Mouse (Mus musculus) neural tube, postnatal 0 days (tissue): Measurements from ENCODE around the gene Cep350. TPM values are rescaled to one million over a fixed set of nuclear protein-coding genes. Genes with fewer than 3 reads are reported as not detected.

Experiments used
- polyA plus RNA-seq: library from polyadenylated mRNA; unstranded; fragments of >200 nt; fragmentation: Nextera tagmentation; extraction: Ambion mirVana; gene quantifications from 2 replicates; pipeline ENCODE4 v1.2.1, GENCODE M21; 2015

Cep350 gene
- polyA plus RNA-seq: 13.4 and 17.4 TPM in 2 replicates

GRCm38 (mm10) chr1:155973068-155973718 lies at the start of gene Cep350:
Gene Cep350 (minus strand): TSS chr1:155973255.

DNA sequence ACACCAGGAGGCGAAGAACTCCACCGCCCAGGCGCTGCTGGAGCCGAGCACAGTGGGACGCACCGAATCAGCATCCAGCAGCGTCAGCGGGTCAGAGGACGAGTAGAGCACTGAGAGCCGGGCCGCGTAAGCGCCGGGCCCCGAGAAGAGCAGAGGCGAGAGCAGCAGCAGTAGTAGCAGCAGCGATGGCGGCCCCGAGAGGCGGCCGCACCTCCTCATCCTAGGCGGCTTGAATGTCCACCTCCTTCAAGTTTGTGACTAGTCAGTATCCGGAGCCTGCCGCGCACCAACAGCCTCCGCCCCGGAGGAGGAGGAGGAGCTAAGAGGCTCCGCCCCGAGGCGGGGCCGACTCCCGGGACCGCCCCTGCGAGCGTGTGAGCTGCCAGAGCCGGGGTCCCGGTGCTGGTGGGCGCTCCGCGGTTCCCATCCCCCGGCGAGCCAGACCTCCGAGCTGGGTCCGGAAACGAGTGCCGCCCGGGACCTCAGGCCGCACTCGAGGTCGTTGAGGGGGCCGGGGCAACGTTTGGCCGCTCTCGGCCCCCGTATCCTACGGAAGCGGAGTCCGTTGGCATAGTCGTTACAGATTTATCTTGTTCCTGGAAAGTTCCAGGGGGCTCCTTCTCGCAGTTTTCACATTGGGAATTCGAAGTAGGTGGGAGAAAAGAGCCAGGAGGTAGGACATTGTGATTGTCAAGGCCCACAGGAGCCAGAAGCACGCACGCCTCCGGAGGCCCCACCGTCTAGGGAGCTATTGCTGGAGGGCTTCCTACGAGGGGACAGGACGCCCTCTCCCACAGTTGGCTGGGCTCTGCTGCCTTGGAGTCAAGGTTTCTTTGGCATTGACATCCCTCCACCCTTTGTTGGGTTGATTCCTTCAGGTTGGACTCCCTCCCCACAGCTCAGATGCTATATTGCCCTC lies 160.2 kb downstream of the Cep350 start, which contains the start of gene Qsox1:
Gene Qsox1, minus strand, starts transcription at position 309 of the 919 bp plus-strand sequence.

Other genes starting within 250 kb of the Cep350 start
- gene Lhx4, start 221.6 kb downstream of the Cep350 start, polyA plus RNA-seq: 2.2 and 2.7 TPM in 2 replicates
- gene Qsox1, start 160.4 kb downstream of the Cep350 start, polyA plus RNA-seq: 21.4 and 22.5 TPM in 2 replicates
- gene Tor1aip2, start 62.1 kb upstream of the Cep350 start, polyA plus RNA-seq: 48.5 and 53.0 TPM in 2 replicates
- 29.3 and 31.2 TPM in 2 replicates for gene Tor1aip1, start 63.2 kb upstream of the Cep350 start, polyA plus RNA-seq
- 4.4 and 4.8 TPM in 2 replicates for gene Fam163a, start 231.8 kb upstream of the Cep350 start, polyA plus RNA-seq